Mouse (Mus musculus) heart, postnatal 0 days (tissue): Measurements from ENCODE around the gene Dgkz.

Experiments
- CTCF ChIP-seq: IDR thresholded peaks from 2 replicates; pipeline ENCODE4 v1.5.1; 2016; ENCODE audit warnings: antibody characterized with exemption, control low read depth, low read depth
- EP300 ChIP-seq: IDR thresholded peaks from 2 replicates; pipeline ENCODE4 v1.6.1; 2016; ENCODE audit warnings: antibody characterized with exemption, low read depth

- TF ChIP-seq CTCF (no peak), EP300 (no peak)
Measured at GRCm38 (mm10) chr2:91980830-91981229, 5.2 kb upstream of the Dgkz start.
